Mouse (Mus musculus): ENCODE data around the gene Tspan10. TPM values are rescaled to one million over a fixed set of nuclear protein-coding genes. Genes with fewer than 3 reads are reported as not detected.

The Tspan10 gene
- polyA plus RNA-seq, 1 experiment = 0.48 TPM

GRCm38 (mm10) chr11:120484265-120484981 is 42.0 kb downstream of the Tspan10 start, which contains the start of gene Mrpl12:
Gene Mrpl12, plus strand, starts transcription at chr11:120484613.
- 0 out of 2 replicates have a peak, but pooled peaks have one; percentile 3 for TF ChIP-seq CTCF (conservative IDR thresholded peaks at IDR 0.05; ENCODE audit: insufficient read depth, insufficient read length, low read depth, low read length)
- TF ChIP-seq POLR2A (IDR thresholded peaks at IDR 0.05; ENCODE audit: low read depth, low read length) = peak; percentile 81
- peak within 1 kb of the TSS; percentile 92 for H3K4me3 ChIP-seq (ENCODE audit: insufficient read depth, low read depth, low read length)
- peak; percentile 94 for DNase-seq
- H3K27me3 ChIP-seq (replicated peaks; ENCODE audit: control insufficient read depth, insufficient read depth, low read length) = no peaks in the 10 kb centered on the region
- peak within 1 kb of the TSS; percentile 95 for H3K27ac ChIP-seq (ENCODE audit: insufficient read depth, low read depth, low read length)
- peaks cover 10% of the 10 kb centered on the region; the same call in 1 of the 2 replicates for H3K4me1 ChIP-seq (ENCODE audit: control insufficient read depth, insufficient read depth, low read length)
- H3K36me3 ChIP-seq (ENCODE audit: control insufficient read depth, insufficient read depth, low read length) = no peaks in the 10 kb centered on the region
- under 1% methylated on average over 60 of the region's 60 CpGs for WGBS

- Histone ChIP-seq H3K4me3 (ENCODE audit: insufficient read depth, low read depth, low read length) (peak overlapping the region; percentile 92), H3K27ac (ENCODE audit: insufficient read depth, low read depth, low read length) (peak overlapping the region; percentile 95), H3K4me1 (ENCODE audit: control insufficient read depth, insufficient read depth, low read length) (peaks cover 15% of the 10 kb centered on the region; the same call in 1 of the 2 replicates), H3K27me3 (replicated peaks; ENCODE audit: control insufficient read depth, insufficient read depth, low read length) (no peaks in the 10 kb centered on the region), H3K36me3 (ENCODE audit: control insufficient read depth, insufficient read depth, low read length) (no peaks in the 10 kb centered on the region)
- TF ChIP-seq CTCF (conservative IDR thresholded peaks at IDR 0.05; ENCODE audit: insufficient read depth, insufficient read length, low read depth, low read length) (no peak), POLR2A (IDR thresholded peaks at IDR 0.05; ENCODE audit: low read depth, low read length) (peak; percentile 22)
- 6% methylated on average over 10 of the region's 10 CpGs for WGBS
- peak; percentile 89 for DNase-seq
Observed at GRCm38 (mm10) chr11:120485251-120485650, 42.8 kb downstream of the Tspan10 start.

GRCm38 (mm10) chr11:120488516-120488915 is 46.1 kb downstream of the Tspan10 start:
- DNase-seq = no peak
- 60% methylated on average over 4 of the region's 4 CpGs for WGBS
- TF ChIP-seq POLR2A (IDR thresholded peaks at IDR 0.05; ENCODE audit: low read depth, low read length) = no peak
- no peak for TF ChIP-seq CTCF (conservative IDR thresholded peaks at IDR 0.05; ENCODE audit: insufficient read depth, insufficient read length, low read depth, low read length)
- Histone ChIP-seq H3K36me3 (ENCODE audit: control insufficient read depth, insufficient read depth, low read length) (no peaks in the 10 kb centered on the region), H3K4me1 (ENCODE audit: control insufficient read depth, insufficient read depth, low read length) (peaks cover 26% of the 10 kb centered on the region), H3K27me3 (replicated peaks; ENCODE audit: control insufficient read depth, insufficient read depth, low read length) (no peaks in the 10 kb centered on the region), H3K4me3 (ENCODE audit: insufficient read depth, low read depth, low read length) (no peak overlapping the region), H3K27ac (ENCODE audit: insufficient read depth, low read depth, low read length) (peak overlapping the region; percentile 12; the same call in 1 of the 2 replicates)

- peaks cover 24% of the 10 kb centered on the region for H3K4me1 ChIP-seq (ENCODE audit: control insufficient read depth, insufficient read depth, low read length)
- peak; percentile 96 for DNase-seq
- H3K27me3 ChIP-seq (replicated peaks; ENCODE audit: control insufficient read depth, insufficient read depth, low read length) = no peaks in the 10 kb centered on the region
- TF ChIP-seq POLR2A (IDR thresholded peaks at IDR 0.05; ENCODE audit: low read depth, low read length) = peak; percentile 51
- TF ChIP-seq CTCF (conservative IDR thresholded peaks at IDR 0.05; ENCODE audit: insufficient read depth, insufficient read length, low read depth, low read length) = peak; percentile 97
- H3K27ac ChIP-seq (ENCODE audit: insufficient read depth, low read depth, low read length) = peak overlapping the region; percentile 88
- H3K4me3 ChIP-seq (ENCODE audit: insufficient read depth, low read depth, low read length) = no peak overlapping the region
- no peaks in the 10 kb centered on the region for H3K36me3 ChIP-seq (ENCODE audit: control insufficient read depth, insufficient read depth, low read length)
- 42% methylated on average over 4 of the region's 4 CpGs for WGBS
Observed at GRCm38 (mm10) chr11:120489054-120489761, 46.8 kb downstream of the Tspan10 start.

- peak overlapping the region; percentile 88 for H3K27ac ChIP-seq (ENCODE audit: insufficient read depth, low read depth, low read length)
- DNase-seq = no peak
- WGBS = 27% methylated on average over 4 of the region's 4 CpGs
- peaks cover 4% of the 10 kb centered on the region; the same call in 1 of the 2 replicates for H3K36me3 ChIP-seq (ENCODE audit: control insufficient read depth, insufficient read depth, low read length)
- peaks cover 26% of the 10 kb centered on the region for H3K4me1 ChIP-seq (ENCODE audit: control insufficient read depth, insufficient read depth, low read length)
- no peaks in the 10 kb centered on the region for H3K27me3 ChIP-seq (replicated peaks; ENCODE audit: control insufficient read depth, insufficient read depth, low read length)
- TF ChIP-seq CTCF (conservative IDR thresholded peaks at IDR 0.05; ENCODE audit: insufficient read depth, insufficient read length, low read depth, low read length) (no peak), POLR2A (IDR thresholded peaks at IDR 0.05; ENCODE audit: low read depth, low read length) (no peak)
- H3K4me3 ChIP-seq (ENCODE audit: insufficient read depth, low read depth, low read length) = no peak overlapping the region
Observed at GRCm38 (mm10) chr11:120490291-120491046, 48.0 kb downstream of the Tspan10 start.

- peak within 1 kb of the TSS; percentile 88 for H3K27ac ChIP-seq (ENCODE audit: insufficient read depth, low read depth, low read length)
- H3K27me3 ChIP-seq (replicated peaks; ENCODE audit: control insufficient read depth, insufficient read depth, low read length) = no peaks in the 10 kb centered on the region
- TF ChIP-seq POLR2A (IDR thresholded peaks at IDR 0.05; ENCODE audit: low read depth, low read length) (peak; percentile 46), CTCF (conservative IDR thresholded peaks at IDR 0.05; ENCODE audit: insufficient read depth, insufficient read length, low read depth, low read length) (no peak)
- under 1% methylated on average over 35 of the region's 35 CpGs for WGBS
- H3K4me1 ChIP-seq (ENCODE audit: control insufficient read depth, insufficient read depth, low read length) = peaks cover 26% of the 10 kb centered on the region
- peak; percentile 96 for DNase-seq
- peak within 1 kb of the TSS; percentile 87 for H3K4me3 ChIP-seq (ENCODE audit: insufficient read depth, low read depth, low read length)
- H3K36me3 ChIP-seq (ENCODE audit: control insufficient read depth, insufficient read depth, low read length) = peaks cover 4% of the 10 kb centered on the region; the same call in 1 of the 2 replicates
Observed at GRCm38 (mm10) chr11:120491317-120492023, 49.0 kb downstream of the Tspan10 start, which contains the start of gene Slc25a10. Gene Slc25a10, plus strand, starts transcription at chr11:120491840.
